Mouse (Mus musculus) stomach, embryonic 15.5 days (tissue): ENCODE results near the gene 1190007I07Rik. TPM values are rescaled to one million over a fixed set of nuclear protein-coding genes. Genes with fewer than 3 reads are reported as not detected.
A peak's percentile ranks its signal among the peaks of the same experiment; 100 is the strongest.
"Not testable (repeated sequence)": the region's sequence is repeated elsewhere in the genome, so short reads cannot be mapped to it uniquely, and the experiment has no call there.

Source experiments
- ATAC-seq: fragments of 200-750 bp; cut with Nextera tagmentation; 2 replicates; pipeline ENCODE4 v1.8.0; 2017; ENCODE audit warnings: low read depth, moderate number of reproducible peaks, moderate TSS enrichment; ENCODE audit not compliant: insufficient read depth, low FRiP score
- H3K27ac ChIP-seq: fragments of 300-500 bp; sonication (generic); 2 replicates; pipeline ENCODE4 v1.5.1; 2015; ENCODE audit warnings: mild to moderate bottlenecking, inconsistent platforms
- H3K27me3 ChIP-seq: fragments of 300-500 bp; sonication (generic); replicated peaks from 2 replicates; pipeline ENCODE4 v1.6.1; 2015; ENCODE audit warnings: inconsistent platforms
- H3K36me3 ChIP-seq: fragments of 300-500 bp; sonication (generic); 2 replicates; pipeline ENCODE4 v1.6.1; 2015; ENCODE audit warnings: inconsistent platforms
- H3K4me1 ChIP-seq: fragments of 300-500 bp; sonication (generic); 2 replicates; pipeline ENCODE4 v1.6.1; 2015; ENCODE audit warnings: inconsistent platforms
- H3K4me2 ChIP-seq: fragments of 300-500 bp; sonication (generic); 2 replicates; pipeline ENCODE4 v1.6.1; 2015; ENCODE audit warnings: mild to moderate bottlenecking, inconsistent platforms
- H3K4me3 ChIP-seq: fragments of 300-500 bp; sonication (generic); replicated peaks from 2 replicates; pipeline ENCODE4 v1.5.1; 2015; ENCODE audit warnings: inconsistent platforms
- H3K9ac ChIP-seq: fragments of 300-500 bp; sonication (generic); 2 replicates; pipeline ENCODE4 v1.6.1; 2015; ENCODE audit warnings: inconsistent platforms
- H3K9me3 ChIP-seq: fragments of 300-500 bp; sonication (generic); 2 replicates; pipeline ENCODE4 v1.6.1; 2016; ENCODE audit warnings: inconsistent platforms
- WGBS: fragments of 180-500 bp; shearing (Covaris S2); methylation state at CpG from one replicate; pipeline ENCODE4 v1.1.7; 2015; 5-methylcytosine and 5-hydroxymethylcytosine counted together
- polyA plus RNA-seq: library from polyadenylated mRNA; unstranded; fragments of >200 nt; fragmentation: Nextera tagmentation; extraction: Ambion mirVana; gene quantifications from 2 replicates; pipeline ENCODE4 v1.2.1, GENCODE M21; 2015

The 1190007I07Rik gene
- polyA plus RNA-seq, 1 experiment from 2014 or later, result 49.8 TPM

DNA sequence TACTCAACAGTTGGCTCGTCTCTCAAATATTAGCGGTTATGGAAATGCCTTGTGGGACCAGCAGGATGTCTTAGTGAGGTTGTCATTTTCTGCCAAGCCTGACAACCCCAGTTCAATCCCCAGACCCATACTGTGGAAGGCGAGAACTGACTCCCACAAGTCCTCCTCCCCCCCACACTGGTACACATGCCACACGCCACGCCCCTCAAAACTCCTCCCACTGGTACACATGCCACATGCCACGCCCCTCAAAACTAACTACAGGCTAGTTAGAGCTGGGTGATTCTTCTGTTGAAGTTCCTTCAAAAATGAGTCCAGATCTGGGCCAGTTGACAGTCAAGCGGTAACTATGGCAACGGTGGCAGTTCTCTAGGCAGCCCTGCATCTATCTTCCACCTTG, 23.1 kb upstream of the 1190007I07Rik start:
- no peak for ATAC-seq
- Histone ChIP-seq H3K9ac (no peak overlapping the region), H3K4me3 (no peak overlapping the region), H3K4me1 (no peaks in the 10 kb centered on the region), H3K9me3 (no peaks in the 10 kb centered on the region), H3K27me3 (no peaks in the 10 kb centered on the region), H3K36me3 (peaks cover 40% of the 10 kb centered on the region), H3K4me2 (no peak overlapping the region), H3K27ac (no peak overlapping the region)
- WGBS, result 91% methylated on average over 8 of the region's 8 CpGs

DNA sequence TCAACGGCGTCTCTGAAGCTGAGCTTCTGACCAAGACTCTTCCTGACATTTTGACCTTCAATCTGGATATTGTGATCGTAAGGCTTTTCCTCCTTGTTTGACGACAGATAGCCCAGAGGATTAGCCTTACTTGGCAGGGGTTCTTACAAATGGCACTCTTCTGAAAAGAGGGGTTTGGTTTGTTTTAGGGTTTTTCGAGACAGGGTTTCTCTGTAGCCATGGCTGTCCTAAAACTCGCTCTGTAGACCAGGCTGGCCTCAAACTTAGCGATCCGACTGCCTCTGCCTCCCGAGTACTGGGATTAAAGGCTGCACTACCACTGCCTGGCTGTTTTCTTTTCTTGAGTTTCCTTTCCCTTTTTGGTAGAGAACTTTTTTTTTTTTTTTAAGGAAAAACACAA, 18.5 kb upstream of the 1190007I07Rik start:
- Histone ChIP-seq H3K9me3 (no peaks in the 10 kb centered on the region), H3K36me3 (peaks cover 55% of the 10 kb centered on the region), H3K4me1 (no peaks in the 10 kb centered on the region), H3K27ac (no peak overlapping the region), H3K9ac (no peak overlapping the region), H3K4me3 (no peak overlapping the region), H3K4me2 (no peak overlapping the region), H3K27me3 (no peaks in the 10 kb centered on the region)
- no peak for ATAC-seq
- WGBS, result 93% methylated on average over 9 of the region's 9 CpGs

DNA sequence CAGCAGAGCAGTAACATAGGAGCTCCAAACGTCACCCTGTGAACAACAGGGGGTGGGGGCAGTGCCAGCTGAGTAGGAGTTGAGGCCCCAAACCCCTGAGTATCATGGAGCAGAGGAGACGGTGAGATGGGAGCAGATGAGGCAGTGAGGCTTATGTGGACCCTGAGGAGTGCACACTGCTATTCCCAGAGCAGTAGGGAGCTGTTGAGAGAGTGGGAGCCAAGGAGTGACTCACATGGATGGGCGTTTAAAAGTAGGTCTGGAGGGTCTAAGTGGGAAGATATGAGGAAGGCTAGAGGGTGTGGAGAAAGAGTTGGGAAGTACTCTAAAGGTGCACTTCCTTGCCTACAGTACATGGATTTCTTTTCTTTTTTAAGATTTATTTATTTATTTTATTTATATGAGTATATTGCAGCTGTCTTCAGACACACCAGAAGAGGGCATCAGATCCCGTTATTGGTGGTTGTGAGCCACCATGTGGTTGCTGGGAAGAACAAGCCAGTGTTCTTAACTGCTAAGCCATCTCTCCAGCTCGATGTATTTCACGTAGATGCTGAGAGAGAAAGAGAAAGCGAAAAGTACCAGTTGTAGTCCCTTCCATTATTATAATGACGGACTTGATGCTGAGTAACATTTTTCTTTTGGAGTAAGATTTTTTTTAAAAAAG, 16.1 kb upstream of the 1190007I07Rik start:
- ATAC-seq, result no peak
- H3K4me1 ChIP-seq, result no peaks in the 10 kb centered on the region
- H3K36me3 ChIP-seq, result peaks cover 44% of the 10 kb centered on the region
- H3K27me3 ChIP-seq, result no peaks in the 10 kb centered on the region
- H3K27ac ChIP-seq, result no peak overlapping the region
- H3K4me2 ChIP-seq, result no peak overlapping the region
- no peak overlapping the region for H3K9ac ChIP-seq
- H3K9me3 ChIP-seq, result no peaks in the 10 kb centered on the region
- 87% methylated on average over 8 of the region's 8 CpGs for WGBS
- H3K4me3 ChIP-seq, result no peak overlapping the region

DNA sequence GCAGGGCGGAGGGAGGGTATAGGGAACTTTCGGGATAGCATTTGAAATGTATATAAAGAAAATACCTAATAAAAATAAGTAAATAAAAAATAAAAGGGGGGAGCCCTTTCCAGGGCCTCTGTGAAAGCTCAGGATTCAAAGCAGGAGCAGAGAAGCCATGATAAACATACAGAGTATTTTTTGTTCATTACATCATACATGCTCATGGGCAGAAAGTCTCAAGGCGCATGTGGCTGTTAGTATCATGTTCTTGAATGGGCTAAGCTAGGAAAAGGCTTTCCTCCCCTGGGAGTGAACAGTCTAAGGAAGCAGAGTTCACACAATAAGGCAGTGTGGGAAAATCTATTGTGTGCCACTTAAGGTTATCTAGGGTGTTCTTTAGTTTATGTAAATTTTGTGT, 13.3 kb upstream of the 1190007I07Rik start:
- Histone ChIP-seq H3K4me3 (no peak overlapping the region), H3K4me1 (peaks cover 4% of the 10 kb centered on the region; the same call in 1 of the 2 replicates), H3K9ac (no peak overlapping the region), H3K27me3 (no peaks in the 10 kb centered on the region), H3K36me3 (peaks cover 32% of the 10 kb centered on the region), H3K9me3 (no peaks in the 10 kb centered on the region), H3K4me2 (no peak overlapping the region), H3K27ac (no peak overlapping the region)
- WGBS, result 92% methylated on average over 3 of the region's 3 CpGs
- no peak for ATAC-seq

DNA sequence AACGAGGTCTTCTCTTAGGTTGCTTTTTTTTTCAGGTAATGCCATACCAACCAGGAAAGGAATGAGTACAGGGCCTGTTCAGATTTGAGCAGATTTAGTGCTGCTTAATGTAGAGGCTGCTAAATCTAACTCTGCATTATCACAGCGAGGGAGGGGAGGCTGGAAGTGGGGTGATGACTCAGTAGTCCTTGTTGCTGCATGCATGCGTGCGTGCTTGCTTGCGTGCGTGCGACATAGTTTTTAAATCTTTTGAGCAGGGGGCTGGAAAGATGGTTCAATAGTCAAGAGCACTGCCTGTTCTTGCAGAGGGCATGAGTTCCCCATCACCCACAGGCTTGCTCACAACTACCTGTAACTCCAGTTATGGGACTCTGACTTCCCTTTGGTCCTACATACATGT, 11.3 kb upstream of the 1190007I07Rik start:
- H3K9me3 ChIP-seq, result no peaks in the 10 kb centered on the region
- no peak overlapping the region for H3K9ac ChIP-seq
- H3K36me3 ChIP-seq, result peaks cover 16% of the 10 kb centered on the region
- ATAC-seq, result no peak
- H3K4me1 ChIP-seq, result peaks cover 8% of the 10 kb centered on the region; the same call in 1 of the 2 replicates
- WGBS, result 93% methylated on average over 7 of the region's 7 CpGs
- no peak overlapping the region for H3K4me3 ChIP-seq
- H3K4me2 ChIP-seq, result no peak overlapping the region
- H3K27ac ChIP-seq, result no peak overlapping the region
- no peaks in the 10 kb centered on the region for H3K27me3 ChIP-seq

DNA sequence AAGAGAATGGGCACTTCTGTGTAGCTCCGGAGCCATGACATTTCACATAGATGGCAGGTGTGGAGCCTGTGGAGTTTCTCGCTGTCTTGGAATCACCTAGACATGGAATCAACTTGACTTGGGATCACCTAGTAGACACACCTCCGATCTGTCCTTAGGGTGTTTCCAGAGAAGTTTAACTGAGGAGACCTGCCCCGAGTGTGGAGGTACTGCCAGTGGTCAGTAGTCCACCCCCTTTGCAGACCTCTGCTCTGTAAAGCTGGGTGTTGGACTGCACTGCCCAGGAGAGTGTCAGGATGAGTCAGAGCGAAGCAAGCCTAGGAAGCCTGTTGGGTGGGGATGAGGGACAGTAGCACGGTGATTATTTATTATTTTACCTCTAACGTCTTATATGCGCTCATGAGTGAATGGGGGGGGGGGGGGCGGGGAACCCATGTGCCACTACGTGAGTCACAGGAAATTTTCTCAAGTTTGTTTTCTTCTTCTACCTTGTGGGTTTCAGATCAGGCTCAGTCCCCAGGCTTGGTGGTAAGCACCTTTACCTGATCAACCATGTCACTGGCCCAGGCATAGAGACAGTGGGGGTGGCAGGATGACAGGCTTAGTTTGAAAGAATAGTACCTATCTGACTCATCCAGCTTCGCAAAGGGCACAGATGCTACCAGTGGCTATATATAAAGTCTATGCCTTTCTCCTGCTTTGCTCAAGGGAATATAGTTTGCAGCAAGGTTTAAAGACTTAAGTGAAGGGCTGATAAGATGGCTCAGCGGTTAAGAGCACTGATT, 9.7 kb upstream of the 1190007I07Rik start:
- Histone ChIP-seq H3K4me2 (no peak overlapping the region), H3K9me3 (no peaks in the 10 kb centered on the region), H3K36me3 (peaks cover 9% of the 10 kb centered on the region; the same call in 1 of the 2 replicates), H3K4me3 (no peak overlapping the region), H3K27me3 (no peaks in the 10 kb centered on the region), H3K4me1 (peaks cover 10% of the 10 kb centered on the region; the same call in 1 of the 2 replicates), H3K9ac (no peak overlapping the region), H3K27ac (no peak overlapping the region)
- WGBS, result 94% methylated on average over 12 of the region's 12 CpGs
- no peak for ATAC-seq

DNA sequence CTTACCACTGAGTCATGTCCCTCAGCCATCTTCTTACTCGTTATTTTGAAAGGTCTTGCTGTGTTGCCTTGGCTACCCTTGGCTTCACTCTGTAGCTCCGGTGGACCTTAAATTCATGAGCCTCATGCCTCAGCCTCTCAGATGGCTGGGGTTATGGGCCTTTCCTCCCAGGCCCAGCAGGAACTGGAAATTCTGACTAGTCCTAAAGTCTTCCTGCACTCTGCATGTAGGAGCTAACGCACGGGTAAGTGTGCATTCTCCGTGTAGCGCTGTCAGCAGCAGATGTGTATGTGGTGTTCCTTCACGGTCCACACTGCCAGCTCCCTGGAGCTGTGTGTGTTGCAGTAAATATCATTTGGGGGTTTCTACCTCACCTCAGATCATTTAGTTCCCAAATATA, 8.1 kb upstream of the 1190007I07Rik start:
- 0 out of 2 replicates have a peak, but pooled peaks cover 3% of the 10 kb centered on the region for H3K36me3 ChIP-seq
- 0 out of 2 replicates have a peak overlapping the region, but pooled peaks have one; percentile 17 for H3K9ac ChIP-seq
- peaks cover 10% of the 10 kb centered on the region; the same call in 1 of the 2 replicates for H3K4me1 ChIP-seq
- peak overlapping the region; percentile 68 for H3K4me3 ChIP-seq
- peak overlapping the region; percentile 65 for H3K4me2 ChIP-seq
- WGBS, result 80% methylated on average over 7 of the region's 7 CpGs
- H3K27me3 ChIP-seq, result no peaks in the 10 kb centered on the region
- H3K9me3 ChIP-seq, result no peaks in the 10 kb centered on the region
- ATAC-seq, result no peak
- no peak overlapping the region for H3K27ac ChIP-seq

DNA sequence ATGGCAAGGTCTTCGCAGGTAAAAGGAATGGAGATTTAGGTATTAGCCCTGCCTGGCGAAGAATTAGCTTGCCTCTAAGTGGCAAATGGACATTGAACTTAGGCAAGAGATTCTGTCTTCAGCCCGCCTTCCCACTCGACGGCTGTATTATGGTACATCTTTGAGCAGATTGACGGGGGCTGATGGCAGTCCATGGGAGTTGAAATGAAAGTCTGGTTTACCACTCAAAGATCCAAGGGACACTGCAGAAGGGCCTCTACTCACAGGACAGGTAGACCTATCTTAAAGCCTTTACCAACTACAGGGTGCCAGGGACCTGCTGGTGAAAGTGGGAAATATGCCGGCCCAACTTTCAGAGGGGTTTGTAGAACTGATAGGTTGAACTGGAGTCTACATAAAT, 7.5 kb upstream of the 1190007I07Rik start:
- Histone ChIP-seq H3K27me3 (no peaks in the 10 kb centered on the region), H3K4me1 (peaks cover 10% of the 10 kb centered on the region; the same call in 1 of the 2 replicates), H3K27ac (no peak overlapping the region), H3K36me3 (0 out of 2 replicates have a peak, but pooled peaks cover 3% of the 10 kb centered on the region), H3K9ac (peak overlapping the region; percentile 56; the same call in 1 of the 2 replicates), H3K4me2 (peak overlapping the region; percentile 65), H3K4me3 (peak overlapping the region; percentile 68), H3K9me3 (no peaks in the 10 kb centered on the region)
- ATAC-seq, result no peak
- 16% methylated on average over 7 of the region's 7 CpGs for WGBS

DNA sequence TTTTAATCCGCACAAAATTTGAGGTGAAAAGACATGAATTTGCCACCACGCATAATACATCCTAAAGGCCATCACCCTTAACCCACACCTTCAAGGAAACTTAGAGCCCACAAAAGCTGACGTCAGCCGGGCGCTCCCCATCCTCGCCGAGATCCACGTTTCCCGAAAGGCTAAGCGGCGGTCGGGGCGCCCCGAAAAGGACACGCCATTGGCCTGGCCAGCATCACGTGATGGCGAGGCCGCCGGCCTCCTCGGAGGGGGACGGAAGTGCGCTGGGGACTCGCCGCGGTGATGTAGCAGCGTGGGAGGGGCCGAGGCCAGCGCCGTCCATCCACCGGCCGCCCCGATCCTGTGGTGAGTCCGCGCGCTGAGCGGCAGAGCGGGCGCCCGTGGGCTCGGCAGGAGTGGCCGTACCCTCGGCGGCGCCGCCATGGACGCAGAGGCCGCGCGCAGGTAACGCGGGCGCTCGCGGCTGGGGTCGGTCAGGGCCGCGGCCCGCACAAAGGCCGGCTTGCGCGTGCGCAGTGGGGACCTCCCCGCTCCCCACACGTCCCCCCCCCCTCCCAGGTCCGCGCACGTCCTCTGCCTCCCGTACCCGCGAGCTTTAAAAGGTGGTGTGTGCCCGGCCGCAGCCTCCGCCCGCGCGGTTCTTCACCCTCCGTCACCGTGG, 6.7 kb upstream of the 1190007I07Rik start, which contains the start of gene Tdg:
Gene Tdg, plus strand, starts transcription at position 243 of the 670 bp plus-strand sequence.
- peak; percentile 98 for ATAC-seq
- under 1% methylated on average over 70 of the region's 78 CpGs for WGBS

DNA sequence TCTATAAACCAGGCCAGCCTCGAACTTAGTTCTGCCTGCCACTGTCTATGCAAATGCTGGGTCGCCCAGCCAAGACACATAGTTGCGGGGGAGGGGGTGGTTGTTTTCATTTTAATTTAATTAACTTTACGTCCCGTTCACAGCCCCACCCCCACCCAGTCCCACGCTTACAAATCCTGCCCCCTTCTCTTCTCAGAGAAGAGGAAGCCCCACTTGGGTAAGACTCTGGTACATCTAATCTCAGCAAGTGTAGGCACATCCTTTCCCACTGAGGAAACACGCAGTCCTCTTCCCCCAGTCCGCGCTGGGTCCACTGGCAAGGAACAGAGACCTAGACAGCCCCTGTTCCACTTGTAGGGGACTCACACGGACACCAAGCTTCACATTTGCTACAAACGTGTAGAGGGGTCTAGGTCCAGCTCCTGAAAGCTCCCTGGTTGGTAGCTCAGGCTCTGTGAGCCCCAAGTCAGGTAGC, 6.1 kb upstream of the 1190007I07Rik start:
- Histone ChIP-seq H3K27ac (peak overlapping the region; percentile 91), H3K9me3 (no peaks in the 10 kb centered on the region), H3K9ac (peak overlapping the region; percentile 71; the same call in 1 of the 2 replicates), H3K4me3 (peak overlapping the region; percentile 68), H3K4me1 (peaks cover 10% of the 10 kb centered on the region; the same call in 1 of the 2 replicates), H3K4me2 (peak overlapping the region; percentile 86), H3K27me3 (no peaks in the 10 kb centered on the region), H3K36me3 (0 out of 2 replicates have a peak, but pooled peaks cover 3% of the 10 kb centered on the region)
- 7% methylated on average over 11 of the region's 11 CpGs for WGBS
- peak; percentile 24; the same call in 1 of the 2 replicates for ATAC-seq

More for the DNA sequence above, 6.7 kb upstream of the 1190007I07Rik start, which contains the start of gene Tdg:
- H3K4me3 ChIP-seq, result peak within 1 kb of the TSS; percentile 68
- H3K27ac ChIP-seq, result peak within 1 kb of the TSS; percentile 91
- H3K9me3 ChIP-seq, H3K36me3 ChIP-seq, H3K27me3 ChIP-seq: not testable (repeated sequence)
- H3K4me2 ChIP-seq, result peak within 1 kb of the TSS; percentile 86
- H3K4me1 ChIP-seq, result peaks cover 10% of the 10 kb centered on the region; the same call in 1 of the 2 replicates
- H3K9ac ChIP-seq, result peak within 1 kb of the TSS; percentile 71

DNA sequence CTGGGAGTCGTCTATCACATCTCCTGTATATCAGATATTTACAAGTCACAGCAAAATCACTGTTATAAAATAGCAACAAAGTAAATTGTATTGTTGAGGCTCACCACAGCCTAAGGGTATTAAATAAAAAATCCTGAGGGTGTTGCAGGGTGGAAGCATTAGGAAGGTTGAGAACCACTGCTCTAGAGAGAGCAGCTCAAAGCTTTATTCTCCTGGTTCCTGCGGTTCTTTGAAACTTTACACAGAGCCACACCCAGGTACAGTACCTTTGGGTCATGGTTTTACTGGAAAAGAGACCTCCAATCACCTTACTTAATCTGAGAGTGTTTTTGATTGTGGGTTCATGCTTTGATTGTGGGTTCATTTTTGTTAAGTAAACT, 515 bp upstream of the 1190007I07Rik start:
- Histone ChIP-seq H3K4me3 (peak overlapping the region; percentile 84), H3K4me2 (peak overlapping the region; percentile 53), H3K27ac (peak overlapping the region; percentile 86), H3K9ac (peak overlapping the region; percentile 5; the same call in 1 of the 2 replicates)
- H3K36me3 ChIP-seq, ATAC-seq, H3K27me3 ChIP-seq, H3K4me1 ChIP-seq, H3K9me3 ChIP-seq: not testable (repeated sequence)
- 0% methylated on average over 2 of the region's 2 CpGs for WGBS
